Mouse (Mus musculus): ENCODE data around the gene Nr4a3.

GRCm38 (mm10) chr4:48079285-48080039 lies 34.5 kb downstream of the Nr4a3 start:
- TF ChIP-seq POLR2A (IDR thresholded peaks at IDR 0.05; ENCODE audit: control insufficient read depth in 1 of 2, insufficient read depth in 1 of 2, low read depth in 1 of 2, low read length in 2 of 2, poor library complexity in 1 of 2), result no peak
- TF ChIP-seq MAX (IDR thresholded peaks at IDR 0.05; ENCODE audit: low read length), result no peak
- TF ChIP-seq EP300 (IDR thresholded peaks at IDR 0.05; ENCODE audit: low read depth in 1 of 2, low read length in 2 of 2), result no peak
- no peak for TF ChIP-seq CHD2 (IDR thresholded peaks at IDR 0.05; ENCODE audit: low read length)
- TF ChIP-seq CTCF (IDR thresholded peaks at IDR 0.05 in 2 of 3, conservative IDR thresholded peaks at IDR 0.05 in 1 of 3; ENCODE audit: control insufficient read depth in 1 of 3, insufficient read depth in 1 of 3, low read depth in 2 of 3, low read length in 3 of 3, poor library complexity in 1 of 3, severe bottlenecking in 1 of 3), result no peak
- TF ChIP-seq MXI1 (IDR thresholded peaks at IDR 0.05; ENCODE audit: low read depth, low read length), result no peak
- TF ChIP-seq JUND (IDR thresholded peaks at IDR 0.05; ENCODE audit: low read depth, low read length), result no peak
- TF ChIP-seq E2F4 (IDR thresholded peaks at IDR 0.05; ENCODE audit: borderline replicate concordance, low read depth, low read length), result no peak
- TF ChIP-seq GABPA (IDR thresholded peaks at IDR 0.05; ENCODE audit: low read depth, low read length), result no peak

Data from MEL (cell line).